Mouse (Mus musculus): ENCODE measurements at regions not wholly inside any gene's neighbourhood (a gene's known extent, or its start where the extent isn't known, plus 50 kb on each side); places are given as distances from the start of the nearest gene placed in this dataset.

DNA sequence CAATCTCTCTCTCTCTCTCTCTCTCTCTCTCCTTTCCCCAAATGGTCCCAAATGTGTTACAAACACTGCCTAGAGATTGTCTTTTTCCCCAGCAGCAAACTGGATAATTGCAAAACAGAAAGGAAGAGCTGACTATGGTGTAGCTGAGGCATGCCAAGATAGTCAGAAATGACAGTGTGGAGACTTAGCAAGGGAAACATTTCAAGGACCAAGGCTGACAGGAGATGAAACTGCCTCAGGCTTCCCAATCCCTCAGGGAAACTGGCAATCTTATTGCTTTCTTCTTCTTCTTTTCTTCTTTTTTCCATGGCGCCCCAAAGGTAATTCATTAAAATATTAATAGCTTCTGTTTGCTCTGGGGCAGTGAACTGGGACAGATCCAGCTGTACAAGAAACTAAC is 1425.4 kb upstream of the Gm7489 start:
- TF ChIP-seq CTCF (IDR thresholded peaks at IDR 0.05; ENCODE audit: extremely low read depth, insufficient read depth, low read length), result no peak
- TF ChIP-seq POLR2A (IDR thresholded peaks at IDR 0.05; ENCODE audit: extremely low read depth, insufficient read depth, low read length), result no peak
